Mouse (Mus musculus) CD4-positive, CD25-positive, alpha-beta regulatory T cell, adult 9 weeks (primary cell): ENCODE measurements around the gene Fkbp14. TPM values are rescaled to one million over a fixed set of nuclear protein-coding genes. Genes with fewer than 3 reads are reported as not detected.

Experiments used
- polyA plus RNA-seq: library from polyadenylated mRNA; unstranded; fragments of 100-300 nt; shearing (Covaris generic); gene quantifications from one replicate; pipeline ENCODE4 v1.2.1, GENCODE M21; 2017

The Fkbp14 gene
- polyA plus RNA-seq, result not detected

GRCm38 (mm10) chr6:54597208-54597607 lies at the start of gene Fkbp14:
Gene Fkbp14, minus strand, starts transcription at chr6:54597308.

GRCm38 (mm10) chr6:54594469-54595329 lies 2.4 kb downstream of the Fkbp14 start, which contains the start of gene Plekha8:
Gene Plekha8, plus strand, starts transcription at chr6:54595111.

GRCm38 (mm10) chr6:54565665-54566545 lies 31.2 kb downstream of the Fkbp14 start, which contains the start of gene Scrn1:
Gene Scrn1, minus strand, starts transcription at chr6:54566489.

Other genes starting within 250 kb of the Fkbp14 start
- gene Wipf3, start 167.7 kb downstream of the Fkbp14 start, polyA plus RNA-seq, result not detected
- gene Scrn1, start 30.8 kb downstream of the Fkbp14 start, polyA plus RNA-seq, result not detected
- 0.57 TPM for gene Plekha8, start 2.2 kb downstream of the Fkbp14 start, polyA plus RNA-seq
- gene Mturn, start 84.3 kb upstream of the Fkbp14 start, polyA plus RNA-seq, result 36.7 TPM
- 12.9 TPM for gene Znrf2, start 219.6 kb upstream of the Fkbp14 start, polyA plus RNA-seq